Mouse (Mus musculus) heart, embryonic 15.5 days (tissue): ENCODE measurements at regions not wholly inside any gene's neighbourhood (a gene's known extent, or its start where the extent isn't known, plus 50 kb on each side); places are given as distances from the start of the nearest gene placed in this dataset.

Source experiments
- ATAC-seq: fragments of 200-750 bp; cut with Nextera tagmentation; replicated peaks from 2 replicates; pipeline ENCODE4 v1.8.0; 2017; ENCODE audit warnings: low read depth, moderate TSS enrichment; ENCODE audit not compliant: insufficient number of reproducible peaks, insufficient read depth, low FRiP score
- H3K27ac ChIP-seq: fragments of 300-500 bp; sonication (generic); 2 replicates; pipeline ENCODE4 v1.5.1; 2015; ENCODE audit warnings: mild to moderate bottlenecking, inconsistent platforms
- H3K27me3 ChIP-seq: fragments of 300-500 bp; sonication (generic); 2 replicates; pipeline ENCODE4 v1.6.1; 2015; ENCODE audit warnings: inconsistent platforms
- H3K36me3 ChIP-seq: fragments of 300-500 bp; sonication (generic); 2 replicates; pipeline ENCODE4 v1.6.1; 2015; ENCODE audit warnings: mild to moderate bottlenecking, inconsistent platforms
- H3K4me1 ChIP-seq: fragments of 300-500 bp; sonication (generic); replicated peaks from 2 replicates; pipeline ENCODE4 v1.6.1; 2015; ENCODE audit warnings: inconsistent platforms
- H3K4me2 ChIP-seq: fragments of 300-500 bp; sonication (generic); 2 replicates; pipeline ENCODE4 v1.6.1; 2015; ENCODE audit warnings: inconsistent platforms, mild to moderate bottlenecking, moderate library complexity
- H3K4me3 ChIP-seq: fragments of 300-500 bp; sonication (generic); 2 replicates; pipeline ENCODE4 v1.5.1; 2015; ENCODE audit warnings: mild to moderate bottlenecking, inconsistent platforms
- H3K9ac ChIP-seq: fragments of 300-500 bp; sonication (generic); 2 replicates; pipeline ENCODE4 v1.6.1; 2015; ENCODE audit warnings: mild to moderate bottlenecking, inconsistent platforms
- H3K9me3 ChIP-seq: fragments of 300-500 bp; sonication (generic); replicated peaks from 2 replicates; pipeline ENCODE4 v1.6.1; 2016; ENCODE audit warnings: inconsistent platforms
- WGBS: fragments of 180-500 bp; shearing (Covaris S2); methylation state at CpG from one replicate; pipeline ENCODE4 v1.1.7; 2015; ENCODE audit warnings: mixed read lengths; 5-methylcytosine and 5-hydroxymethylcytosine counted together

DNA sequence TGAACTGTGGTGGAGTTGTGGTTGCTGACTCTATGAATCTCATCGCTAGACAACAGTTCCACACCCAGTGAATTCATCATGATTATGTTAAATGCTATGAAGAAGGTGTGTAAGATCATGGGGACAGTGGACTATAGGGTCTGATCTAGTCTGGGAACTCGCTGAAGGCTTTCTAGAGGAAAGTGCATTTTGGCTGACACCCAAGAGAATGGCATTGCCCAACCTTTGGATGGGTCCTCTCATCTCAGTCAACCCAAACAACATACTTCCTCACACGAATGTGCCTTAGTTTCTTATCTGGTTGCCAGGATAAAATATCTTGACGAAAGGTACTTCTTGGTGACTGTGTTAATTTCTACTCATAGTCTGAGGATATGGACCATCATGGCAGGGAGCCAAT, 112.9 kb upstream of the Ado start:
- H3K4me2 ChIP-seq = no peak overlapping the region

DNA sequence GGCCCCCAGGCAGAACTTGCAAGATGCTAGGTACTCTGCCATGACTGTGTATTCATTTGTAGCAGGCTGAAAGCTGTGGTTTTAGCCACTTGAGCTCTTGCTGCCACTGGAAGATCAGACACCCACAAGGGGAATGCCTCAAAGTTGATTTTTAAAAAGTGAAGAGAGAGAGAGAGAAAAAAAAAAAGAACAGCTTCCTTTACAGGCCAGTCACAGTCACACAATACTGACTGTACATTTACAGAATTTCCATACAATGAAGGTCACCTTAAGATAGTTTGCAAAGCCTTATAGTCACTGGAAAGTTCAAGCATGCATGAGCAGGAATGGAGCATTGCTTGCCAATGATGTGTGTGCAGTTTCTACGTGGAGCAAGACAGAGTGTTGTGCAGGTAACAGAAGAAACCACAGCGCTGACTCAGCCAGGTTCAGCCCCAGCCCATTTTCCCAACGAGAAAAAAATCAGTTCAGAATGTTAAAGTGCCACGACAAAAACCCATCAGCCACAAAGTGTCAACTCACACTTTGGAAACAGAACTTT, 109.3 kb upstream of the Ado start:
- H3K27me3 ChIP-seq = no peaks in the 10 kb centered on the region
- H3K36me3 ChIP-seq = no peaks in the 10 kb centered on the region
- no peaks in the 10 kb centered on the region for H3K4me1 ChIP-seq
- no peak overlapping the region for H3K9ac ChIP-seq
- ATAC-seq = no peak
- H3K4me2 ChIP-seq = no peak overlapping the region
- 64% methylated on average over 4 of the region's 4 CpGs for WGBS
- no peak overlapping the region for H3K4me3 ChIP-seq
- H3K9me3 ChIP-seq = no peaks in the 10 kb centered on the region
- no peak overlapping the region for H3K27ac ChIP-seq

More for the DNA sequence above, 112.9 kb upstream of the Ado start:
- Histone ChIP-seq H3K9ac (no peak overlapping the region), H3K9me3 (no peaks in the 10 kb centered on the region), H3K27me3 (no peaks in the 10 kb centered on the region), H3K27ac (no peak overlapping the region), H3K4me3 (no peak overlapping the region), H3K4me1 (no peaks in the 10 kb centered on the region), H3K36me3 (no peaks in the 10 kb centered on the region)
- ATAC-seq = no peak
- WGBS = 68% methylated on average over 4 of the region's 4 CpGs

DNA sequence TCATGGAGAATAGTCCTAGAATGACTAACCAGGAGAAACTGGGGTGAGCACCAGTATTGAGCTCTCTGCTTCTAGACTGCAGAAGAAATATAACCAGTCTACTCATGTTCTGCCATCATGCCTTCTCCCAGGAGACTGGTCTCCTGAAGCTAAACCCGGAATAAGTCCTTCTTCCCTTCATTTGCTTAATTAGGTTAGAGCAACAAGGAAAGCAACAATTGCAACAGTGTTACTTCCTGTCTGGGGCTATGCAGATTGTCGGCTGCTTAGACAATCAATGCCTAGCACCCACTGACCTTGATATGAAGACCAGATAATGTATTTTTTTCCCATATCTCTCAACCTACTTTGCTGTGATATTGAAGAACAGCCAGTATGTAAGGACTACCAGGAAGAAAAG, 108.5 kb upstream of the Ado start:
- H3K36me3 ChIP-seq = no peaks in the 10 kb centered on the region
- no peaks in the 10 kb centered on the region for H3K27me3 ChIP-seq
- no peaks in the 10 kb centered on the region for H3K4me1 ChIP-seq
- no peaks in the 10 kb centered on the region for H3K9me3 ChIP-seq
- H3K27ac ChIP-seq = no peak overlapping the region
- no peak overlapping the region for H3K4me3 ChIP-seq
- no peak overlapping the region for H3K4me2 ChIP-seq
- ATAC-seq = no peak
- WGBS = 54% methylated on average over 2 of the region's 2 CpGs
- no peak overlapping the region for H3K9ac ChIP-seq

DNA sequence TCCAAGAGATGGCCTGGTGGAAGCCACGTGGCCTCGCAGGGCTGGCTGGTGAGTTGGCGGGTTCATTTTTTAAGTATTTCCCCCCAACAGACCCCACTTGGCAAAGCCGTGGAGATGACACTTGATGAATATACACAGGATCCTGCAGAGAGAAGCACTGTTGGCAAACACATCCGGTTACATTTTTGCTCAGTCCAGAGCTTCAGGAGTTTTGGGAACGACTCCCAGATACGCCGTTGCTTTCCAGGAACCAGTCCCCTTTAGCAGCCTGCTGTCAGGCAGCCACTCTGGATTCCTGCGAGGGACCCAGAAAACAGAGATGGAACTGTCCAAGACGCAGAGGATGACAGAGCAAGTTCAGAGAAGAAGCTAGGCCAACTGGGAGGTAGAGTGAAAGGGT, 105.8 kb upstream of the Ado start:
- Histone ChIP-seq H3K4me3 (no peak overlapping the region), H3K9me3 (no peaks in the 10 kb centered on the region), H3K36me3 (no peaks in the 10 kb centered on the region), H3K4me2 (no peak overlapping the region), H3K9ac (no peak overlapping the region), H3K27me3 (no peaks in the 10 kb centered on the region), H3K27ac (no peak overlapping the region), H3K4me1 (no peaks in the 10 kb centered on the region)
- 74% methylated on average over 10 of the region's 10 CpGs for WGBS
- no peak for ATAC-seq

DNA sequence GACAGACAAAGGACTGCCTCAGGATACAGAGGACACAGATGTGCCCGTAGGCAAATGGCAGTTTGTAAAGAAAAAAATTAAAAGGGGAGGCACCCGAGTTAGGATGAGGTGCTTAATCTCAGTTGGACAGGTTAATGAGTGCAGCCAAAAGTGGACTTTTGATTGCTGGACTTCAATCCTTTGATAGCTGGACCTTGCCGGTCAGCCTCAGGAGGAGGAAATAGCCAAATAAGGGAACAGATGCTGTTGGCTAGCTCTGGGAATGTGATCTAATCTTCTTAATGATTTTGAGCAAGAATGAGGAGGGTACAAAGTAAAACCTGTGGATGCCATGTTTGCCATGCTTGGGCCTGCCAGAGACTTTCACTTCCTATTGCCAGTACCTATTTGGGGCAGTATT, 103.5 kb upstream of the Ado start:
- no peaks in the 10 kb centered on the region for H3K9me3 ChIP-seq
- H3K4me1 ChIP-seq = peaks cover 9% of the 10 kb centered on the region; the same call in 1 of the 2 replicates
- WGBS = 45% methylated on average over 3 of the region's 3 CpGs
- ATAC-seq = no peak
- H3K27me3 ChIP-seq = no peaks in the 10 kb centered on the region
- H3K36me3 ChIP-seq = no peaks in the 10 kb centered on the region
- H3K9ac ChIP-seq = no peak overlapping the region
- no peak overlapping the region for H3K4me3 ChIP-seq
- no peak overlapping the region for H3K4me2 ChIP-seq
- H3K27ac ChIP-seq = no peak overlapping the region

DNA sequence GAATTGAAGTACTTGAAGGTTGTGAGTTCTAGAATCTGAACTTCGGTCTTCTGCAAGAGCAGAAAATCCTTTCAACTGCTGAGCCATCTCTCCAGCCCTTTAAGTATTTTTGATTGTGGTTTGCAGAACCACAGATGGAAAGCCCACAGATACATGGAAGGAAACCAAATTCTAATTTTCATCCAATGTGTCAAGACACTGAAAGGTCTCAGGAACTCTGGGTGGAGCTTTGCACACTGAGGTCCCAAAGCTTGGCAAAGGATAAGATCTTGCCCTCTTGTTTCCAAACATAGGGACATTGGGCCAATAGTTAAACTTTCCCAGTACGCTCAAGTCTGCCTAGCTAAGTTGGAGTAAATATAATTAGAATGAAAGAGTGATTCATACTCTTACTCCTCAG, 102.6 kb upstream of the Ado start:
- WGBS = 85% methylated on average over 2 of the region's 2 CpGs
- H3K27me3 ChIP-seq = no peaks in the 10 kb centered on the region
- no peak overlapping the region for H3K27ac ChIP-seq
- H3K4me1 ChIP-seq = peaks cover 16% of the 10 kb centered on the region; the same call in 1 of the 2 replicates
- H3K9ac ChIP-seq = no peak overlapping the region
- H3K9me3 ChIP-seq = no peaks in the 10 kb centered on the region
- H3K4me2 ChIP-seq = no peak overlapping the region
- no peak for ATAC-seq
- no peaks in the 10 kb centered on the region for H3K36me3 ChIP-seq
- no peak overlapping the region for H3K4me3 ChIP-seq

DNA sequence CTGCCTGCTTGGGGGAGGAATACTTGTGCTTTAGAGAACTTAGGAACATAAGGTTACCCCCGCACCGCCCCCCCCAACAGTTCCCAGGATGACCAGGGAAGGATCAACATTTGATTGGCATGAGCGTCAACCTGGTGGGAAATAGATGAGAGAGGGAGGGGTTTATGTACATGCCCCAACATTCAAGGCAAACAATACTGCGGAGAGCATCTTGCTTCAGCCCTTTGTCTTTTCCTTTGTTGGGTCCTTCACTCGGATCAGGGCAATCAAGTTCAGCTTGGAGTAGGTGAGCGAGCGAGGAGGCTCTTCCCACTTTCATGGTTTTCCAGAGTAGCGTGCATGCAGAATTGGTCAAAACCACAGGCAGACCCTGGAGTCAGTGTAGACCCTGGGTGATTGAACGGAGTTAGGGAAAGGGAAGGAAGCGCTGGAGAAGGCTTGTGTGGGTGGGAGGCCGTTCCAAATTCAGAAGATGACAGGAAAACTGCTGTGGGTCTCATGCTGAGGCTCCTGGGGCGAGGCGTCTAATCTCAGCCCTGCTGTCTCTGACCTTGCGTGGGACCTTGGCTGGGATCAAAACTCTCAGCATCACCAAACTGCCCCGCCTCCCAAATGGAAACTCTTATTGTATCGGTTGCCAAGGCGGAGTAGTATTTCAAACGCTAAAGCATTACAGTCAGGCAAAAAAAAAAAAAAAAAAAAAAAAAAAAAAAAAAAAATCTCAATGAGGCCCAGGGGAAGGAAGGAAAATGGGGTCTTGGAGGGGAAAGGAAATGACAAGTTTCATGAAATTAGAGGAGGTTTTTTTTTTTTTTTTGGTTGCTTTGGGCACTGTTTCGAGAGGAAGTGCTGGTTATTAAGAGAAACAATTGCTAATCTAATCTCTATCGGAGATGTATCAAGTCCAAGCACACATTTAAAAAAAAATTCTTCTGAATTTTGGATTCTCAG, 99.3 kb upstream of the Ado start:
- no peaks in the 10 kb centered on the region for H3K9me3 ChIP-seq
- peaks cover 30% of the 10 kb centered on the region for H3K4me1 ChIP-seq
- peak overlapping the region; percentile 57 for H3K4me2 ChIP-seq
- 23% methylated on average over 20 of the region's 20 CpGs for WGBS
- no peak overlapping the region for H3K9ac ChIP-seq
- ATAC-seq = peak; percentile 17; the same call in 1 of the 2 replicates
- H3K27ac ChIP-seq = peak overlapping the region; percentile 4; the same call in 1 of the 2 replicates
- no peaks in the 10 kb centered on the region for H3K36me3 ChIP-seq
- H3K4me3 ChIP-seq = peak overlapping the region; percentile 33
- no peaks in the 10 kb centered on the region for H3K27me3 ChIP-seq

DNA sequence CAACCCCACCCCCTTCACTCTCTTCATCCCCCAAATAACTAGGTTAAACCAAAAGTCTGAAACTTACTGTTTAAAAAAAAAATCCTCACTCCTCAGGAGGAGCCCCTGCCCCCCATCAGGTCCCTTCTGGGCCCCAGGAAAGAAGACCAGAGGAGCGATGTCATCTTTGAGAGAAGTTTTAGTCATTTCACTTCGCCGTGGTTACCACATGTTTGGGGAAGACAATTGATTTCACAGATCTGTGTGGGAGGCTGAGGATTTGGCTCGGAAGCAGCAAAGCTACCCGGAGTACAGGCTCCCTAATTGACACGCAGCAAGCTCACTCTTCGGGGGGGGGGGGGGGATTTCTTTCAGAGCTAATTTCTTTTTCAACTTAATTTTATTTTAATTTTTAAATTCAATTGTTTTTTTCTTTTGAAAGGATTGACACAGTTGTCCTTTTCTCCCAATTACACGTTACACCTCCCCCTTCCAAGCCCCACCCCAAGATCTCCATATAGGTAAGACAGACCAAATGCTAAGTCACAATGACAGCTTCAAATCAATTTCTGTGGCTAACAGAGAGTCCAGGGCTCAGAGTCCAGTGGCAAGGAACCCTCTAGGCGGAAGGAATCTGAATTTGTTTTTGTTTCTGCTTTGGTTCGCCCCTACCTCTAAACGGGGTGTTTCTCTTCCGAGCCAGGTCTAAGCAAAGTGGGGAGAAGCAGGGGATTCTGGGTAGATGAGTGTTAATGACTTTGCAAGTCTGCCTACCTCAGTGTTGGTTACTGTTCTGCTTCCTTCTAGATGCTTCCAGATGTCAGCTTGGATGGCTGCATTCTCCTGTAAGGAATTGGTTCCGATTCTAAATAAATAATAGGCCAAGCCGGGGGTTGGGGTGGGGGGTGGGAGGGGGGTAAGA, 98.2 kb upstream of the Ado start:
- no peak for ATAC-seq
- H3K36me3 ChIP-seq = no peaks in the 10 kb centered on the region
- no peaks in the 10 kb centered on the region for H3K9me3 ChIP-seq
- WGBS = 23% methylated on average over 14 of the region's 14 CpGs
- H3K4me1 ChIP-seq = peaks cover 30% of the 10 kb centered on the region
- peak overlapping the region; percentile 33 for H3K4me3 ChIP-seq
- H3K27me3 ChIP-seq = no peaks in the 10 kb centered on the region
- peak overlapping the region; percentile 57 for H3K4me2 ChIP-seq
- no peak overlapping the region for H3K27ac ChIP-seq
- no peak overlapping the region for H3K9ac ChIP-seq

DNA sequence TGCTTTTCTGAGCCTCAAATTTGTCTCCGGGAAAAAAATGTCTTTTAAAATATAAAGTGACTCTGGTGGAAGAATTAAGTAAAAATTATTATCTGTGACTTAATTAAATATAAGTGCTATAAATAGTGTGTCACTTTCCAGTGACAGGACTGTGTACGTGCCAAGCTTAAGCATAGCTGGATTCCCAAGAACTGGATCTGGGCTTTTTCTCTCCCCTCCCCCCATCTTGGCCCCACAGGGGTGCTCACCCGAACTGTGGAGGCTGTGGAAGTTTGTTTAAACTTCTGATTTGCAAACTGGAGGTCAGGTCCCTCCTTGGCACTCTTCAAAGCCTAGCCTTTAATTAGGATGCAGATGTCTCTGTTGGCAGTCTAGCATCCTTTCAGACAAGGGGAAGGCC, 97.1 kb upstream of the Ado start:
- H3K9ac ChIP-seq = no peak overlapping the region
- ATAC-seq = no peak
- H3K27me3 ChIP-seq = no peaks in the 10 kb centered on the region
- WGBS = 47% methylated on average over 3 of the region's 3 CpGs
- no peak overlapping the region for H3K4me2 ChIP-seq
- H3K4me3 ChIP-seq = no peak overlapping the region
- H3K27ac ChIP-seq = no peak overlapping the region
- no peaks in the 10 kb centered on the region for H3K9me3 ChIP-seq
- no peaks in the 10 kb centered on the region for H3K36me3 ChIP-seq
- peaks cover 30% of the 10 kb centered on the region for H3K4me1 ChIP-seq

DNA sequence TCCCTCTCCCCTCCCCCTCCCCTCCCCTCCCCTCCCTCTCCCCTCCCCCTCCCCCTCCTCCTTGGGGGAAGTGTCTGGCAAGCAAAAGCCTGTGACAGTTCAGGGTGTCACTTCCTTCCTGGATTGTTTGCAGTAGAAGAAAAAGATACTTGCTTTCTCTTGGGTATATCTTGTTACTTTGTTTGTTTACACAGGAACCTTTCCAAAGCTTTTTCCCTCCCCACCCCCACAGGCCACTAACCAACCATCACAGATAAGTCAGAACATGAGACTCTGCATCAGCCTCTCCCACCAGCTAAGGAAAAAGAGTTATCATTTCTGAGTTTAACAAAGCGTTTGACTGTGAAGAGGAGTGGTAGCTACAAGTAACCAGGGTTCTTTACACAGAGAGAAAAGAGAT, 95.5 kb upstream of the Ado start:
- H3K4me3 ChIP-seq = no peak overlapping the region
- peak; percentile 54 for ATAC-seq
- 0 out of 2 replicates have a peak overlapping the region, but pooled peaks have one; percentile 9 for H3K27ac ChIP-seq
- no peak overlapping the region for H3K4me2 ChIP-seq
- 18% methylated on average over 1 of the region's 1 CpGs for WGBS
- H3K36me3 ChIP-seq = no peaks in the 10 kb centered on the region
- H3K9ac ChIP-seq = no peak overlapping the region
- no peaks in the 10 kb centered on the region for H3K27me3 ChIP-seq
- no peaks in the 10 kb centered on the region for H3K9me3 ChIP-seq
- H3K4me1 ChIP-seq = peaks cover 30% of the 10 kb centered on the region

DNA sequence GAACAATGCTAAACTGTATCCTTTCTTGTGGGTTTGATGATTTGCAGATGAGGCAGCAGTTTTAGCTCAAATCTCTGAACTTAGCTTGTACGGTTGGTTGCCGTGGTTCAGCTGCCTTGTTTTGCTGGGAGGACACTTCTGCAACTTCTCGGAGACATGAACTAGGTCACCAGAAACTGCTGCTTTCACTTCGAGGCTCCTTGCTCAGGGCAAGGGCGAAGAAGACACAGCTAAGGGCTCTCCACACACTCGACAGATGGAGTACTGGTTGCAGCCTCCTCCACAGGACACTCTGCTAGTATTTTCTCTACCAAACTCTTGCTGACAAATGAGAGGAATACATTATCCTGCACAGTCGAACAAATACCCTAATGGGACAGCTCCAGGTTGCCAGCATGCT, 94.9 kb upstream of the Ado start:
- WGBS = 30% methylated on average over 7 of the region's 7 CpGs
- Histone ChIP-seq H3K9me3 (no peaks in the 10 kb centered on the region), H3K36me3 (no peaks in the 10 kb centered on the region), H3K4me2 (no peak overlapping the region), H3K27ac (0 out of 2 replicates have a peak overlapping the region, but pooled peaks have one; percentile 44), H3K9ac (no peak overlapping the region), H3K27me3 (no peaks in the 10 kb centered on the region), H3K4me1 (peaks cover 30% of the 10 kb centered on the region), H3K4me3 (no peak overlapping the region)
- ATAC-seq = no peak
